Mouse (Mus musculus) megakaryocyte-erythroid progenitor cell, adult 5-6 weeks (primary cell): ENCODE results near the gene Tcl1b3. TPM values are rescaled to one million over a fixed set of nuclear protein-coding genes. Genes with fewer than 3 reads are reported as not detected.

ENCODE experiments used
- ATAC-seq: replicated peaks from 2 replicates; pipeline ENCODE4 v1.8.0; 2016; ENCODE audit warnings: mild to moderate bottlenecking, inconsistent platforms; ENCODE audit not compliant: severe bottlenecking, poor library complexity, low FRiP score, low TSS enrichment
- total RNA-seq, 2 experiments: library from RNA; stranded (forward) in 1 of 2; stranded (reverse) in 1 of 2; fragments of 200-1000, 215-1000 nt in 1 of 2; fragments of >200 nt in 1 of 2; fragmentation: Nextera tagmentation in 1 of 2; gene quantifications; 2 replicates each; pipeline ENCODE4 v1.2.3; 2014 to 2017

Gene Tcl1b3
- total RNA-seq, 2 experiments from 2014 or later: not detected

- no peak for ATAC-seq
These were observed 31.9 kb downstream of the Tcl1b3 start, which contains the start of gene Tcl1 for GRCm38 (mm10) chr12:105222601-105223319. Tcl1 (minus strand) TSS chr12:105222793.

- ATAC-seq: no peak
These were observed 33.9 kb downstream of the Tcl1b3 start for GRCm38 (mm10) chr12:105224621-105225320.

GRCm38 (mm10) chr12:105234362-105234761 lies 43.5 kb downstream of the Tcl1b3 start:
- no peak for ATAC-seq

- no peak for ATAC-seq
These were observed 44.2 kb downstream of the Tcl1b3 start for GRCm38 (mm10) chr12:105235091-105235490.

- no peak for ATAC-seq
These were observed 48.2 kb downstream of the Tcl1b3 start for GRCm38 (mm10) chr12:105239060-105239459.

Other genes with a start within 250 kb of the Tcl1b3 start
- gene Syne3, start 181.2 kb upstream of the Tcl1b3 start, total RNA-seq (2014; fragmentation: Nextera tagmentation): 10.9 and 15.7 TPM in 2 replicates
- gene Syne3, start 181.2 kb upstream of the Tcl1b3 start, total RNA-seq (2017): 9.1 and 9.7 TPM in 2 replicates
- gene Glrx5, start 158.4 kb upstream of the Tcl1b3 start, total RNA-seq (2014; fragmentation: Nextera tagmentation): 112 and 193 TPM in 2 replicates
- 59.2 and 86.9 TPM in 2 replicates for gene Glrx5, start 158.4 kb upstream of the Tcl1b3 start, total RNA-seq (2017)
- gene Tcl1b2, start 45.0 kb upstream of the Tcl1b3 start, total RNA-seq (2014; fragmentation: Nextera tagmentation): not detected in 2 replicates
- not detected in 2 replicates for gene Tcl1b2, start 45.0 kb upstream of the Tcl1b3 start, total RNA-seq (2017)
- gene Tcl1b1, start 31.4 kb upstream of the Tcl1b3 start, total RNA-seq (2014; fragmentation: Nextera tagmentation): not detected in 2 replicates
- not detected in 2 replicates for gene Tcl1b1, start 31.4 kb upstream of the Tcl1b3 start, total RNA-seq (2017)
- gene Tcl1b5, start 14.7 kb upstream of the Tcl1b3 start, total RNA-seq (2014; fragmentation: Nextera tagmentation): not detected in 2 replicates
- gene Tcl1b5, start 14.7 kb upstream of the Tcl1b3 start, total RNA-seq (2017): not detected in 2 replicates
- gene Tcl1b4, start 10.9 kb downstream of the Tcl1b3 start, total RNA-seq (2014; fragmentation: Nextera tagmentation): not detected in 2 replicates
- not detected in 2 replicates for gene Tcl1b4, start 10.9 kb downstream of the Tcl1b3 start, total RNA-seq (2017)
- gene Tcl1, start 31.8 kb downstream of the Tcl1b3 start, total RNA-seq (2014; fragmentation: Nextera tagmentation): not detected in 2 replicates
- not detected in 2 replicates for gene Tcl1, start 31.8 kb downstream of the Tcl1b3 start, total RNA-seq (2017)
- not detected in 2 replicates for gene Tunar, start 142.8 kb downstream of the Tcl1b3 start, total RNA-seq (2014; fragmentation: Nextera tagmentation)
- not detected in 2 replicates for gene Tunar, start 142.8 kb downstream of the Tcl1b3 start, total RNA-seq (2017)